19 mouse cellular contexts compared by ENCODE assay signal in genomic region chr15:26958980-26959379, GRCm38 (mm10).
DNase-seq lines count a peak whose midpoint lies in the region; ATAC-seq and TF ChIP-seq lines count a peak whose summit lies in the region.
"Had no signal": no experiment of that assay in that cellular context is flagged by ENCODE, and none has a peak within 500 bp of the region (broad histone marks: within the 10 kb centered on the region; RNA-seq: fewer than 3 reads in every experiment).

No protein-coding gene starts in this region.

- in situ Hi-C loops in Patski (cut with MboI; ENCODE audit: low pct_unique_long_range_greater_than_20kb), result no loop called here

- peak; percentile 88 for DNase-seq in Muller cell, postnatal 12 days (ENCODE audit: inconsistent ontology term)
- DNase-seq in Patski (ENCODE audit: low read depth, low spot score), result peak; percentile 53
- DNase-seq in gastrocnemius, postnatal 10 days, result no peak
- DNase-seq in thymus, postnatal 36 days, result no peak
- DNase-seq: adrenal gland, adult 2 months; adrenal gland, adult 8-10 months; adrenal gland, postnatal 10 days; adrenal gland, postnatal 14 days; adrenal gland, postnatal 25 days; adrenal gland, postnatal 36 days; B cell, adult 2 months; cerebellum, adult 11 months; cerebellum, adult 11-12 months; cerebellum, adult 18-20 months; cerebellum, adult 2 months; cerebellum, adult 8-10 months had no signal

- CTCF ChIA-PET in Patski (lab: Charles Lee), result interaction anchor here (1.3 kb wide), 1 partner anchor 11 kb away, joined by 3 read pairs; no protein-coding TSS in a partner anchor

- no peak for TF ChIP-seq CTCF in Patski (IDR thresholded peaks at IDR 0.05)

- ATAC-seq in Patski, result peak; percentile 98
- ATAC-seq: activated CD4-positive, CD25-positive, alpha-beta regulatory T cell, adult 4 months; CD4-positive, CD25-positive, alpha-beta regulatory T cell, adult 4 months had no signal

- no peaks in the 10 kb centered on the region for H3K27me3 ChIP-seq in Patski
- H3K27me3 ChIP-seq: CH12.LX had no signal

- POLR2A ChIA-PET in Patski (lab: Charles Lee), result no interaction called here

Comparison
In these comparisons a context has a peak if more than half of its experiments do, and no peak if none do; other contexts are left out.
1. DNase-seq: peak in Muller cell, postnatal 12 days (single experiment) and Patski (single experiment); none in gastrocnemius, postnatal 10 days (single experiment) and thymus, postnatal 36 days (0 of 2).